Mouse (Mus musculus): ENCODE data around the gene Cyp2w1.
"Not testable (repeated sequence)": the region's sequence is repeated elsewhere in the genome, so short reads cannot be mapped to it uniquely, and the experiment has no call there.

The Cyp2w1 gene

GRCm38 (mm10) chr5:139387329-139388194 is 35.1 kb downstream of the Cyp2w1 start:
- DNase-seq = peak; percentile 66

GRCm38 (mm10) chr5:139388195-139388570 is 35.8 kb downstream of the Cyp2w1 start:
- DNase-seq = peak; percentile 51

- DNase-seq = no peak
Observed at GRCm38 (mm10) chr5:139388694-139389675, 36.6 kb downstream of the Cyp2w1 start.

GRCm38 (mm10) chr5:139389676-139390061 is 37.3 kb downstream of the Cyp2w1 start:
- DNase-seq = peak; percentile 64

- DNase-seq = not testable (repeated sequence)
Observed at GRCm38 (mm10) chr5:139390324-139391119, 38.1 kb downstream of the Cyp2w1 start.

- DNase-seq = peak; percentile 48
Observed at GRCm38 (mm10) chr5:139391309-139391990, 39.0 kb downstream of the Cyp2w1 start.

GRCm38 (mm10) chr5:139392219-139393196 is 40.1 kb downstream of the Cyp2w1 start:
- DNase-seq = no peak

GRCm38 (mm10) chr5:139393197-139393588 is 40.8 kb downstream of the Cyp2w1 start:
- DNase-seq = no peak

- DNase-seq = no peak
Observed at GRCm38 (mm10) chr5:139394399-139394798, 42.0 kb downstream of the Cyp2w1 start.

- no peak for DNase-seq
Observed at GRCm38 (mm10) chr5:139395528-139395927, 43.1 kb downstream of the Cyp2w1 start.

- DNase-seq = no peak
Observed at GRCm38 (mm10) chr5:139397359-139397916, 45.0 kb downstream of the Cyp2w1 start.

- peak; percentile 94 for DNase-seq
Observed at GRCm38 (mm10) chr5:139397959-139398753, 45.7 kb downstream of the Cyp2w1 start.

GRCm38 (mm10) chr5:139398786-139399185 is 46.4 kb downstream of the Cyp2w1 start:
- no peak for DNase-seq

- DNase-seq = no peak
Observed at GRCm38 (mm10) chr5:139399991-139400390, 47.6 kb downstream of the Cyp2w1 start.

- DNase-seq = no peak
Observed at GRCm38 (mm10) chr5:139402106-139402505, 49.7 kb downstream of the Cyp2w1 start.

- no peak for DNase-seq
Observed at GRCm38 (mm10) chr5:139403692-139404260, 51.4 kb downstream of the Cyp2w1 start.

- no peak for DNase-seq
Observed at GRCm38 (mm10) chr5:139404801-139405401, 52.5 kb downstream of the Cyp2w1 start, which contains the start of gene C130050O18Rik. C130050O18Rik (plus strand) TSS chr5:139405280.

GRCm38 (mm10) chr5:139405478-139405877 is 53.1 kb downstream of the Cyp2w1 start:
- peak; percentile 53 for DNase-seq

- DNase-seq = no peak
Observed at GRCm38 (mm10) chr5:139405953-139406352, 53.5 kb downstream of the Cyp2w1 start.
